Comparison of ENCODE assay signal across 8 mouse cellular contexts in genomic region chr13:115090977-115091445, GRCm38 (mm10). TPM values are rescaled to one million over a fixed set of nuclear protein-coding genes. Genes with fewer than 3 reads are reported as not detected.
A peak's percentile ranks its signal among the peaks of the same experiment; 100 is the strongest.
DNase-seq lines count a peak whose midpoint lies in the region; ATAC-seq and TF ChIP-seq lines count a peak whose summit lies in the region.

No protein-coding gene starts in this region.

- no peak overlapping the region for H3K27ac ChIP-seq in spleen, adult 2 months (ENCODE audit: insufficient read depth, low read length)
- no peak overlapping the region for H3K27ac ChIP-seq in forebrain, embryonic 16.5 days (ENCODE audit: low read length)
- peak overlapping the region; percentile 98 for H3K27ac ChIP-seq in liver, embryonic 16.5 days (ENCODE audit: low read length)
- H3K27ac ChIP-seq in stomach, postnatal 0 days (replicated peaks) = peak overlapping the region; percentile 89

- TF ChIP-seq POLR2A in spleen, adult 2 months (IDR thresholded peaks at IDR 0.05; ENCODE audit: low read depth, low read length) = no peak

- no peak for TF ChIP-seq EP300 in stomach, postnatal 0 days (optimal IDR thresholded peaks at IDR 0.05)

- H3K27me3 ChIP-seq in spleen, adult 2 months (ENCODE audit: control insufficient read depth, insufficient read depth, low read length) = no peaks in the 10 kb centered on the region
- H3K27me3 ChIP-seq in forebrain, embryonic 16.5 days (replicated peaks; ENCODE audit: control insufficient read depth, insufficient read depth, low read length) = no peaks in the 10 kb centered on the region
- no peaks in the 10 kb centered on the region for H3K27me3 ChIP-seq in liver, embryonic 16.5 days (ENCODE audit: control insufficient read depth, insufficient read depth, low read depth, low read length)
- H3K27me3 ChIP-seq in stomach, postnatal 0 days (ENCODE audit: control insufficient read depth, insufficient read depth, low read length) = no peaks in the 10 kb centered on the region

- ATAC-seq in forebrain, embryonic 16.5 days = no peak
- ATAC-seq in liver, embryonic 16.5 days (ENCODE audit: low read depth) = 0 out of 2 replicates have a peak, but pooled peaks have one; percentile 6
- no peak for ATAC-seq in stomach, postnatal 0 days (ENCODE audit: low FRiP score, low TSS enrichment)

- peaks cover 2% of the 10 kb centered on the region; the same call in 1 of the 2 replicates for H3K36me3 ChIP-seq in spleen, adult 2 months (ENCODE audit: control insufficient read depth, insufficient read depth, low read length)
- peaks cover 10% of the 10 kb centered on the region for H3K36me3 ChIP-seq in forebrain, embryonic 16.5 days (ENCODE audit: control insufficient read depth, insufficient read depth)
- peaks cover 4% of the 10 kb centered on the region; the same call in 1 of the 2 replicates for H3K36me3 ChIP-seq in liver, embryonic 16.5 days (ENCODE audit: control insufficient read depth, insufficient read depth)
- H3K36me3 ChIP-seq in stomach, postnatal 0 days (ENCODE audit: control insufficient read depth, insufficient read depth, low read length) = peaks cover 3% of the 10 kb centered on the region; the same call in 1 of the 2 replicates

- DNase-seq in spleen, adult 2 months (ENCODE audit: low read depth in 1 of 2, low spot score in 2 of 2) = no peak
- no peak for DNase-seq in spleen, postnatal 14 days (ENCODE audit: low spot score in 2 of 2)
- no peak for DNase-seq in stomach, postnatal 0 days (ENCODE audit: low spot score)
- no peak for DNase-seq in gastrocnemius, postnatal 14 days
- no peak for DNase-seq in right cerebral cortex, postnatal 14 days
- DNase-seq in frontal cortex, postnatal 25 days (ENCODE audit: low spot score in 2 of 2) = no peak

- H3K4me1 ChIP-seq in spleen, adult 2 months (ENCODE audit: control insufficient read depth, insufficient read depth, insufficient read length) = peaks cover 9% of the 10 kb centered on the region; the same call in 1 of the 2 replicates
- H3K4me1 ChIP-seq in forebrain, embryonic 16.5 days (replicated peaks; ENCODE audit: control insufficient read depth, insufficient read depth, low read length) = peaks cover 15% of the 10 kb centered on the region
- H3K4me1 ChIP-seq in liver, embryonic 16.5 days (ENCODE audit: control insufficient read depth, low read depth, low read length) = peaks cover 25% of the 10 kb centered on the region
- H3K4me1 ChIP-seq in stomach, postnatal 0 days (replicated peaks; ENCODE audit: control insufficient read depth, insufficient read depth) = no peaks in the 10 kb centered on the region; the same call in none of the 2 replicates

- no peak overlapping the region for H3K9ac ChIP-seq in forebrain, embryonic 16.5 days (replicated peaks; ENCODE audit: low read depth, low read length)
- peak overlapping the region; percentile 56 for H3K9ac ChIP-seq in liver, embryonic 16.5 days (ENCODE audit: low read depth, low read length)
- no peak overlapping the region for H3K9ac ChIP-seq in stomach, postnatal 0 days (ENCODE audit: low read length)

- intact Hi-C loops in gastrocnemius, postnatal 14 days (cut with DNase I; ENCODE audit: low total_unique reads) = no loop called here

- no peak for TF ChIP-seq CTCF in spleen, adult 2 months (IDR thresholded peaks at IDR 0.05; ENCODE audit: extremely low read depth, insufficient read depth, insufficient read length, insufficient replicate concordance)
- no peak for TF ChIP-seq CTCF in stomach, postnatal 0 days (IDR thresholded peaks at IDR 0.05; ENCODE audit: low read depth)

- 0 out of 2 replicates have a peak, but pooled peaks cover 2% of the 10 kb centered on the region for H3K9me3 ChIP-seq in forebrain, embryonic 16.5 days (ENCODE audit: control insufficient read depth, low read length)
- H3K9me3 ChIP-seq in liver, embryonic 16.5 days (replicated peaks; ENCODE audit: control insufficient read depth, low read length) = no peaks in the 10 kb centered on the region
- no peaks in the 10 kb centered on the region for H3K9me3 ChIP-seq in stomach, postnatal 0 days (ENCODE audit: control insufficient read depth, low read length)

- peak overlapping the region; percentile 72 for H3K4me3 ChIP-seq in spleen, adult 2 months (ENCODE audit: extremely low read depth, insufficient read depth, insufficient read length)
- peak overlapping the region; percentile 68; the same call in 1 of the 2 replicates for H3K4me3 ChIP-seq in forebrain, embryonic 16.5 days (replicated peaks; ENCODE audit: low read length)
- H3K4me3 ChIP-seq in liver, embryonic 16.5 days (ENCODE audit: low read depth, low read length) = peak overlapping the region; percentile 86
- peak overlapping the region; percentile 62 for H3K4me3 ChIP-seq in stomach, postnatal 0 days (ENCODE audit: low read depth, low read length)

- 42% methylated on average over 9 of the region's 9 CpGs for WGBS in spleen, adult 2 months
- 55% methylated on average over 9 of the region's 9 CpGs for WGBS in forebrain, embryonic 16.5 days
- WGBS in liver, embryonic 16.5 days (ENCODE audit: insufficient replicate concordance) = 21% methylated on average over 9 of the region's 9 CpGs
- 46% methylated on average over 9 of the region's 9 CpGs for WGBS in stomach, postnatal 0 days

- H3K4me2 ChIP-seq in forebrain, embryonic 16.5 days (ENCODE audit: low read length) = peak overlapping the region; percentile 99
- peak overlapping the region; percentile 98 for H3K4me2 ChIP-seq in liver, embryonic 16.5 days (ENCODE audit: low read depth, low read length)
- H3K4me2 ChIP-seq in stomach, postnatal 0 days (replicated peaks; ENCODE audit: low read depth) = peak overlapping the region; percentile 91

RNA-seq across cellular contexts. Expression of gene Pelo, which starts 1.0 kb away (rescaled TPM):
- polyA plus RNA-seq in spleen, adult 2 months (2012; rRNA removed) = 17.3 and 19.9 TPM in 2 replicates
- 4.2 and 4.5 TPM in 2 replicates for polyA plus RNA-seq in forebrain, embryonic 16.5 days (2015; fragmentation: Nextera tagmentation; extraction: Ambion mirVana)
- 2.2 and 2.6 TPM in 2 replicates for polyA plus RNA-seq in liver, embryonic 16.5 days (2015; fragmentation: Nextera tagmentation; extraction: Ambion mirVana)
- polyA plus RNA-seq in stomach, postnatal 0 days (2015; fragmentation: Nextera tagmentation; extraction: Ambion mirVana) = 4.9 and 5.5 TPM in 2 replicates
- 10 to 100 TPM; 10.1 to 12.2 TPM for total RNA-seq in gastrocnemius, postnatal 14 days (2021)

RNA-seq across cellular contexts. Expression of gene Gm49395, which starts 10.7 kb away (rescaled TPM):
- polyA plus RNA-seq in spleen, adult 2 months (2012; rRNA removed) = 3.4 and 4.5 TPM in 2 replicates
- polyA plus RNA-seq in forebrain, embryonic 16.5 days (2015; fragmentation: Nextera tagmentation; extraction: Ambion mirVana) = 1.8 and 2.1 TPM in 2 replicates
- 2.8 TPM in 2 replicates for polyA plus RNA-seq in liver, embryonic 16.5 days (2015; fragmentation: Nextera tagmentation; extraction: Ambion mirVana)
- 7.7 and 9.4 TPM in 2 replicates for polyA plus RNA-seq in stomach, postnatal 0 days (2015; fragmentation: Nextera tagmentation; extraction: Ambion mirVana)
- total RNA-seq in gastrocnemius, postnatal 14 days (2021) = 1 to 10 TPM; 3.0 to 4.6 TPM

RNA-seq across cellular contexts. Expression of gene Itga1, which starts 10.8 kb away (rescaled TPM):
- 4.5 and 5.1 TPM in 2 replicates for polyA plus RNA-seq in spleen, adult 2 months (2012; rRNA removed)
- 6.6 and 6.8 TPM in 2 replicates for polyA plus RNA-seq in forebrain, embryonic 16.5 days (2015; fragmentation: Nextera tagmentation; extraction: Ambion mirVana)
- 5.4 and 6.5 TPM in 2 replicates for polyA plus RNA-seq in liver, embryonic 16.5 days (2015; fragmentation: Nextera tagmentation; extraction: Ambion mirVana)
- 14.6 and 18.4 TPM in 2 replicates for polyA plus RNA-seq in stomach, postnatal 0 days (2015; fragmentation: Nextera tagmentation; extraction: Ambion mirVana)
- total RNA-seq in gastrocnemius, postnatal 14 days (2021) = 10 to 100 TPM; 26.1 to 28.0 TPM

Comparison
In these comparisons a context has a peak if more than half of its experiments do, and no peak if none do; other contexts are left out.
1. H3K27ac ChIP-seq: peak in liver, embryonic 16.5 days (single experiment) and stomach, postnatal 0 days (single experiment); none in spleen, adult 2 months (single experiment) and forebrain, embryonic 16.5 days (single experiment).
2. Peak in every context shown above with its lines, with median percentiles within 50 percentile points of each other: H3K4me3 ChIP-seq and H3K4me2 ChIP-seq.